Mouse (Mus musculus) heart, embryonic 13.5 days (tissue): ENCODE results near the gene Ccdc85c. TPM values are rescaled to one million over a fixed set of nuclear protein-coding genes. Genes with fewer than 3 reads are reported as not detected.

Source experiments
- ATAC-seq: fragments of 200-750 bp; cut with Nextera tagmentation; 2 replicates; pipeline ENCODE4 v1.8.0; 2017; ENCODE audit warnings: moderate TSS enrichment; ENCODE audit not compliant: insufficient number of reproducible peaks, low FRiP score, low TSS enrichment; ENCODE audit errors: extremely low read depth
- H3K27ac ChIP-seq: fragments of 300-500 bp; sonication (generic); replicated peaks from 2 replicates; pipeline ENCODE4 v1.5.1; 2015; ENCODE audit warnings: moderate library complexity, mild to moderate bottlenecking, inconsistent platforms
- H3K27me3 ChIP-seq: fragments of 300-500 bp; sonication (generic); replicated peaks from 2 replicates; pipeline ENCODE4 v1.6.1; 2015; ENCODE audit warnings: mild to moderate bottlenecking, inconsistent platforms
- H3K36me3 ChIP-seq: fragments of 300-500 bp; sonication (generic); 2 replicates; pipeline ENCODE4 v1.6.1; 2015; ENCODE audit warnings: mild to moderate bottlenecking, inconsistent platforms
- H3K4me1 ChIP-seq: fragments of 300-500 bp; sonication (generic); 2 replicates; pipeline ENCODE4 v1.6.1; 2015; ENCODE audit warnings: inconsistent platforms
- H3K4me2 ChIP-seq: fragments of 300-500 bp; sonication (generic); 2 replicates; pipeline ENCODE4 v1.6.1; 2015; ENCODE audit warnings: inconsistent platforms, mild to moderate bottlenecking, moderate library complexity
- H3K4me3 ChIP-seq: fragments of 300-500 bp; sonication (generic); 2 replicates; pipeline ENCODE4 v1.5.1; 2015; ENCODE audit warnings: moderate library complexity, mild to moderate bottlenecking, inconsistent platforms
- H3K9ac ChIP-seq: fragments of 300-500 bp; sonication (generic); 2 replicates; pipeline ENCODE4 v1.6.1; 2015; ENCODE audit warnings: inconsistent platforms, mild to moderate bottlenecking, moderate library complexity
- H3K9me3 ChIP-seq: fragments of 300-500 bp; sonication (generic); 2 replicates; pipeline ENCODE4 v1.6.1; 2016; ENCODE audit warnings: inconsistent platforms
- WGBS: fragments of 180-500 bp; shearing (Covaris S2); methylation state at CpG from one replicate; pipeline ENCODE4 v1.1.7; 2015; ENCODE audit warnings: mixed read lengths; 5-methylcytosine and 5-hydroxymethylcytosine counted together
- polyA plus RNA-seq: library from polyadenylated mRNA; unstranded; fragments of >200 nt; fragmentation: Nextera tagmentation; extraction: Ambion mirVana; gene quantifications from 2 replicates; pipeline ENCODE4 v1.2.1, GENCODE M21; 2015

Ccdc85c gene
- polyA plus RNA-seq, 1 experiment from 2014 or later = 4.9 TPM

DNA sequence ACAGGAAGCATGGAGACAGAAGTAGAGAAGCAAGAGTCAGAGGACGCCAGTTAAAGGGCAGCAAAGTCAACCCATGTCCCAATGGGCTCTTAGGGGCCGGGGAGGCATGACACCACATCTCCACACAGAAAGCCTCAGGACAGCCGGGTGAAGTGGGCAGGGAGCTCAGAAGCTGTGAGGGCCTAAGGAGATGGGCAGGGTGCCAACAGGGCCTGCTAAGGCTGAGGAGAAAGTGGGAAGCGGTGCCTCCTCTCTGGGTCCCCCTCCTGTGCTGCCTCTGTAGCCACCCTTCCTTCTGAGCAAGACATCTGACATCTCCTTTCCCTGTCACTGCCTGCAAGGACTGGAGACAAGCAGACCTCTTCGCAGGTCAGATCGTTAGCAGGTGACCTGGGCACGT lies 49.4 kb downstream of the Ccdc85c start:
- Histone ChIP-seq H3K4me3 (no peak overlapping the region), H3K4me2 (no peak overlapping the region), H3K36me3 (no peaks in the 10 kb centered on the region), H3K4me1 (peaks cover 82% of the 10 kb centered on the region), H3K27ac (peak overlapping the region; percentile 49; the same call in 1 of the 2 replicates), H3K9ac (peak overlapping the region; percentile 33; the same call in 1 of the 2 replicates), H3K27me3 (no peaks in the 10 kb centered on the region), H3K9me3 (no peaks in the 10 kb centered on the region)
- ATAC-seq = no peak
- 43% methylated on average over 7 of the region's 7 CpGs for WGBS

DNA sequence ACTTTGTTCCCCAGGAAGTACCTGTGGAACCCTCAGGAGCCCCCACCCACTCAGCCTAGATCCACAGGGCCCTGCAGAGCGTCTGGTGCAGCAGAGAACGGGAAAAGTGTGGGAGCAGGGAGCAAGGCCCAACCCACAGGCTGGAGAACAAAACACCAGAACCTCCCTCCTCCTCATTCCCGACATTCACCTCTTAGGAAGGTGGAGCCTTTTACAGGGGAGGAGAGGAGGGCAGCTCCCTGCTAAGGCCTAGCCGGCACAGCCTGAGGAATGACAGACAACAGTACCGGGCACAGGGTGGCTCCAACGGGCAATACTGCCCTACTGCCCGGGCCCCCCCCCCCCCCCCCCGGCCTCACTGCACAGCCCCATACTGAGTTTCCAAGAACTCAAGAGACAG lies 51.9 kb downstream of the Ccdc85c start:
- H3K36me3 ChIP-seq = no peaks in the 10 kb centered on the region
- H3K4me2 ChIP-seq = no peak overlapping the region
- WGBS = 51% methylated on average over 7 of the region's 8 CpGs
- peaks cover 85% of the 10 kb centered on the region for H3K4me1 ChIP-seq
- H3K9me3 ChIP-seq = no peaks in the 10 kb centered on the region
- no peaks in the 10 kb centered on the region for H3K27me3 ChIP-seq
- H3K27ac ChIP-seq = no peak overlapping the region
- peak overlapping the region; percentile 20; the same call in 1 of the 2 replicates for H3K9ac ChIP-seq
- ATAC-seq = no peak
- no peak overlapping the region for H3K4me3 ChIP-seq

DNA sequence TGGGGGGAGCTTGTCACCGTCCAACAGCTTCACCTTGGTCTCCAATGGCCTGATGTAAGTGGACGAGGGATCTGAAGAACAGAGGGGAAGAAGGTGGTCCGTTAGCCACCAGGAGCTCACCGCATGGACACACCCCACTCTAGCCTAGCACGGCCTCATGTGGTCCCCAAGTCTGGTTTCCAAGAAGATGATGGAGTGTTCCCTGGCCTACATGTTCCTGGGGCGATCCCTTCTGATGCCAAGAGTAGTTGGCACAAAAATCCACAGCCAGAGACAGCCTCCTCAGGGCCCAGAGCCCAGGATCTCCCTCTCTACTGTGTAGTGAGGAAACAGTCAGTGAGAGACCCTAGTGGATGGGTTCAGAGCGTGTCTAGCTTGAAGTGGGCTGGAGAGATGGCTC lies 53.5 kb downstream of the Ccdc85c start:
- no peaks in the 10 kb centered on the region for H3K9me3 ChIP-seq
- H3K36me3 ChIP-seq = no peaks in the 10 kb centered on the region
- H3K27ac ChIP-seq = no peak overlapping the region
- peaks cover 77% of the 10 kb centered on the region for H3K4me1 ChIP-seq
- peak overlapping the region; percentile 24; the same call in 1 of the 2 replicates for H3K9ac ChIP-seq
- WGBS = 82% methylated on average over 7 of the region's 7 CpGs
- no peak overlapping the region for H3K4me2 ChIP-seq
- ATAC-seq = no peak
- H3K27me3 ChIP-seq = no peaks in the 10 kb centered on the region
- H3K4me3 ChIP-seq = no peak overlapping the region

DNA sequence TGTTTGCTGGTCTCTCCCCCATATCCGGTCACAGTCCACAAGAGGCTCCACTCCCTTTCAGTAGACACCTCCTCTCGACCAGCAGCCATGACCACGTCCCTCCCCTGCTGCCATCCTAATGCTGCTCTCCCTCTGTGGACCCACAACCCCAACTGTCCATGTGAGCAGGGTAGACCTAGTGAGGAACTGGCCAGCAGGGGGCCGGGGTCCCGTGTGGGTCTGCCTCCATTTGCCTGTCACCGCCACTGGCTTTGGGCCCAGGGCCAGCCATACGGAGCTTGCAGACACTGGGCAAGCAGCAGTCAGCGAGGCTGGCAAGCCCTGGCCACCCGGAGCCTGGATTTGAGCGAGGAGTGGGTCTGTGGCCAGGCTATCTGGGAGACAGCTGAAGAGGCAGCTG lies 54.0 kb downstream of the Ccdc85c start:
- Histone ChIP-seq H3K4me1 (peaks cover 72% of the 10 kb centered on the region), H3K9ac (peak overlapping the region; percentile 24; the same call in 1 of the 2 replicates)

DNA sequence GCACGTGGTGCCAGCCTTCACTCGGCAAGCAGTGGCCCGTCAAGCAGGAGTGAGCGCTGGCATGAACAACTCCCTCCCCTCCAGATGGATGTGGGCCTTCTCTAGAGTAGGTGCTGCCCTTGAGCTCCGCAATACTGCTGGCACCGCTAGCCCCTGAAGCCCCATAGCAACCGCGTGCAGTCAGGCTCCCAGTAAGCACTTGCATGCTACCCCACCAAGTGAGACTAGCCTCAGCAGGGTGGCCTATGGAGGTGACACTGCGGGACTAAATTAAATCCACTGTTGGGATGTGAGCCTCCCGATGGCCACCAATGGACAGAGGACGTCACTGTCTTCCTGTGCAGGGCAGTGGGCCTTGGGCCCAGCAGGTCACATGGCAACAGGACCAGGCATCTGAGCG lies 54.6 kb downstream of the Ccdc85c start:
- H3K4me2 ChIP-seq = no peak overlapping the region
- H3K4me3 ChIP-seq = no peak overlapping the region
- no peak overlapping the region for H3K27ac ChIP-seq
- no peak for ATAC-seq
- no peak overlapping the region for H3K9ac ChIP-seq
- H3K27me3 ChIP-seq = no peaks in the 10 kb centered on the region
- WGBS = 63% methylated on average over 12 of the region's 12 CpGs
- H3K4me1 ChIP-seq = peaks cover 66% of the 10 kb centered on the region
- no peaks in the 10 kb centered on the region for H3K36me3 ChIP-seq
- no peaks in the 10 kb centered on the region for H3K9me3 ChIP-seq

More for the DNA sequence above, 54.0 kb downstream of the Ccdc85c start:
- Histone ChIP-seq H3K4me2 (no peak overlapping the region), H3K4me3 (no peak overlapping the region), H3K27ac (no peak overlapping the region), H3K36me3 (no peaks in the 10 kb centered on the region), H3K9me3 (no peaks in the 10 kb centered on the region), H3K27me3 (no peaks in the 10 kb centered on the region)
- WGBS = 41% methylated on average over 10 of the region's 10 CpGs
- ATAC-seq = no peak

DNA sequence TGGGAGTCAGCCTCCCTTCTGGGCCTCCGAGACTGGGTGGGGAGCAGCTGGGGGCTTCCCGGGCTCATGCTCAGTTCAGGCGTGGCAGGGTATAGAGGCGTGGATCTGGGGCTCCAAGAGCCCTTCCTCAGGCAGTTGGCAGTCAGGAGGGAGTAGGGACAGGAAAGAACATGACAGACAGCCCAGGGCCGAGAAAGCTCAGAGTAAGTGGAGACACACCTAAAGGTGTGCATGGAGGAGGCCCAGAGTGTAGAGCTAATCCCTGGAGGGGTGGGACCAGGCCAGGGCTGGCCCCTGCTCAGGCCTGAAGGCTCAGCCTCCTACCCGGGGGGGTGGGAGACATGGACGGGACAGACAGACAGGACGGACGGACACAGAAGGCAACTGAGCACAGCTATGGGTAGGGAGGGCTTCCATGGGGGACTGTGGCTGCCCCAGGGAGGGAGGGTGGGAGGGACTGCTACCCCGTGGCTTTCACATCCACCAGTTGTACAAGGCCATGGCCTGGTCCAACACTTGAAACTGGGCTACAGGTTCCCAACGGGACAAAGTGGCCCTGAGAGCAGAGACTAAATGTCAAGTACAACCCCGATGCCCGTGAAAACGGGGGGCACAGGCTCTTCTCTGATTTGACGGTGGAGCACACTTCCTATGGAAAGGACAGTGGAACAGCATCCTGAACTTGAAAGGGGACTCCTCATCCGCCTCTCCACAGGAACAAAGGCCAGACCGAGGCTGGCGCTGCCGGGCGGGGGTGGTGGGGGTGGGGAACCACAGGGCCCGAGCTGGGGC lies 55.2 kb downstream of the Ccdc85c start:
- peak overlapping the region; percentile 25; the same call in 1 of the 2 replicates for H3K27ac ChIP-seq
- H3K27me3 ChIP-seq = no peaks in the 10 kb centered on the region
- H3K4me3 ChIP-seq = no peak overlapping the region
- H3K9me3 ChIP-seq = no peaks in the 10 kb centered on the region
- 72% methylated on average over 21 of the region's 21 CpGs for WGBS
- H3K9ac ChIP-seq = peak overlapping the region; percentile 52; the same call in 1 of the 2 replicates
- H3K36me3 ChIP-seq = no peaks in the 10 kb centered on the region
- H3K4me2 ChIP-seq = peak overlapping the region; percentile 25; the same call in 1 of the 2 replicates
- ATAC-seq = no peak
- H3K4me1 ChIP-seq = peaks cover 65% of the 10 kb centered on the region

DNA sequence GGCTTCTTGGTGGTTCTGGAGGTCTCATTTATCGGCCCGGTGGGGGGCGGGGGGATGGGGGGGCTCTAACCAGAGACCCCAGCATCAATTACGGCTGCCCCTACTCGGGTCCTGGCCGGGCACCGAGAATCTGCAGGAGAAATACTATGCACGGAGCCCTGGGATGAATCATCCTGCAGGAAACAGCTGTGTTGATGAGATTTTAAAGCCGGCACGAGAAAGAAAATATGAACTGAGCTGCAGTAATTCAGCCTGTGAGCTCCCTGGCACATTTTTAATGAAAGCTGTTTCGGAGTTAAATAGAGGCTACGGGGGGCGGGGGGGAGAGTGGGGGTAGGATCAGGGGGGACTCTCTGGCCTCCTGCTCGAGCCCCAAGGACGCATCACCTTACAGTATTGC lies 56.1 kb downstream of the Ccdc85c start:
- Histone ChIP-seq H3K4me2 (peak overlapping the region; percentile 25), H3K36me3 (no peaks in the 10 kb centered on the region), H3K27me3 (no peaks in the 10 kb centered on the region), H3K4me3 (no peak overlapping the region), H3K27ac (peak overlapping the region; percentile 25; the same call in 1 of the 2 replicates), H3K9ac (0 out of 2 replicates have a peak overlapping the region, but pooled peaks have one; percentile 52), H3K9me3 (no peaks in the 10 kb centered on the region), H3K4me1 (peaks cover 65% of the 10 kb centered on the region)
- WGBS = 42% methylated on average over 15 of the region's 15 CpGs
- ATAC-seq = no peak

DNA sequence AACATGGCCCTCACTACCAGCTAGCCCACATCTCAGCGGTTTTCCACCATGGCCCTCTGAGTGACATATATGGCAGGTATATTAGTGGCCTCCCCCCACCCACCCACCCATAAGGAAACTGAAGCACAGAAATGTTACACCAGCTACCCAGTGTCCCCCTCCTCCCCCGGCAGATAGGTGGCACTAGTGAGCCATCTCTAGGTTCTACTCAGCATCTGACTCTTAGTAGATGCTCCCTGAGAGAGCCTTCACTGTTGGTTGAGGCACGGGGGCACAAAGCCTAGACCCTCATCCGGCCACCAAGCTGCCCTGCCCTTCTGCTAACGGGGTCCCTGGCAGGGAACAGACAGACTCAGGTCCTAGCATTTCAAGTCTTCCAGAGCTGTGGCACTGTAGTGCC lies 57.7 kb downstream of the Ccdc85c start:
- no peak for ATAC-seq
- Histone ChIP-seq H3K4me2 (no peak overlapping the region), H3K9ac (no peak overlapping the region), H3K27me3 (no peaks in the 10 kb centered on the region), H3K4me1 (peaks cover 69% of the 10 kb centered on the region), H3K27ac (no peak overlapping the region), H3K4me3 (no peak overlapping the region), H3K9me3 (no peaks in the 10 kb centered on the region), H3K36me3 (no peaks in the 10 kb centered on the region)
- WGBS = 63% methylated on average over 5 of the region's 5 CpGs

DNA sequence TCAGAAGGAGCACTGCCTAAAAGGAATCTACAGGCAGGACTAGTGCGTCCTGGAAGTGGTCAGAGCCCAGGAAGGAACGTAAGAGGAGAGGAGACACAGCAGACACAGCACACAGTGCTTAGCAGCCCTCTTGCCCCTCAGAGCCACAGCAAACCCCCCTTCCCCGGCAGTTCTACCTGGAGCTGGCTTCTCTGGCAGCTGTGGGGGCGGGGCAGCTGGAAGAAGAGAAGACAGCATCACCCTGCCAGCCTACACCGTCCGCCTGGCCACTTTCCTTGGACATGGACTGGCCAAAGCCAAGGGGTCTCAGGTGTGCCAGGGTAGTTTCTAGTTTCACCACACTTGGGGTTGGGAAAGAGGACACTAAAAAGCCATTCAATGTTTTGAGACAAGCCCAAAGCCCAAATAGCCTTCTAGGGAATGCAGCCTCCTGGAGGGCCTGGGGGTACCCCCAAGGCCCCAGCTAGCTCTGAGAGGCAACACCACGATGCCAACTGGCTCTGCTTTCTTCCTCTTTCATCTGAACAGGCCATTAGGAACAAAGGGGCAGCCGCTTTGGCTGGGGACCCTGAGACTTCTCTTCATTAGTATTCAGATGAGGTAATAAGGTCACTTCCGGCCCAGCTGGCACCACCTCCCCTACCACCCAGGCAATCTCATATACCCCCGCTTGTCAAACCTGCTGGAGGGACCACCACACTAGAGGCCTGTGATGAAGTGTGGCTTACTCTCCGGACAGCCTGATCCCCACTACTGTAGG lies 58.4 kb downstream of the Ccdc85c start:
- no peak overlapping the region for H3K9ac ChIP-seq
- H3K4me2 ChIP-seq = no peak overlapping the region
- no peak overlapping the region for H3K4me3 ChIP-seq
- no peak for ATAC-seq
- WGBS = 75% methylated on average over 11 of the region's 11 CpGs
- H3K27me3 ChIP-seq = no peaks in the 10 kb centered on the region
- no peak overlapping the region for H3K27ac ChIP-seq
- peaks cover 77% of the 10 kb centered on the region for H3K4me1 ChIP-seq
- no peaks in the 10 kb centered on the region for H3K36me3 ChIP-seq
- H3K9me3 ChIP-seq = no peaks in the 10 kb centered on the region

DNA sequence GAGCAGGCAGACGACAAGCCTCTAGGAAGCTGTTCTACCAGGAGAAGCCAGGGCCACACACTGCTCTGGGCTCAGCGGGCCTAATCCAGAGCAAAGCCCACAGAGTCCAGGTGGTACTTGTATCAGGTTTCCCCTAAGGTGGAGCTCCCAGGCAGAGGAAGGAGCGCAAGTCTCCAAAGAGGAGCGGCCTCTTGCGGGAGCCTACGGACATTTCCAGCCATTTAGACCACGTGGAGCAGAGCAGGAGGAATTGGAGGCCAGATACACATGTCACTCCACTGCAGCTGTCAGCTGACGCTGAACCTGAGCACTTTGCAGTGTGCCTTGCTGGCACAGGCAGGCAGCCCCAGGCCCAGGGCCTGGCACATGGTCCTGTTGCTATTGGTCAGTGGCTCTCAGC lies 60.1 kb downstream of the Ccdc85c start:
- H3K36me3 ChIP-seq = no peaks in the 10 kb centered on the region; the same call in 1 of the 2 replicates
- peaks cover 67% of the 10 kb centered on the region for H3K4me1 ChIP-seq
- H3K4me2 ChIP-seq = no peak overlapping the region
- ATAC-seq = no peak
- H3K9me3 ChIP-seq = no peaks in the 10 kb centered on the region
- H3K27me3 ChIP-seq = no peaks in the 10 kb centered on the region
- H3K9ac ChIP-seq = peak overlapping the region; percentile 47
- WGBS = 41% methylated on average over 8 of the region's 8 CpGs
- H3K27ac ChIP-seq = peak overlapping the region; percentile 36; the same call in 1 of the 2 replicates
- H3K4me3 ChIP-seq = no peak overlapping the region
